Mouse (Mus musculus) MEL (cell line): Measurements from ENCODE around the gene Atxn7l1. TPM values are rescaled to one million over a fixed set of nuclear protein-coding genes. Genes with fewer than 3 reads are reported as not detected.

Experiments used
- DNase-seq: peaks from one replicate; pipeline ENCODE4 v3.0.0; 2011; ENCODE audit warnings: low read depth, low spot score
- H3K27ac ChIP-seq: 2 replicates; pipeline ENCODE4 v1.5.1; 2012; ENCODE audit warnings: low read depth, mild to moderate bottlenecking, control low read depth, low read length, moderate library complexity; ENCODE audit not compliant: control insufficient read depth
- H3K27me3 ChIP-seq, 2 experiments: fragments of 150-350 bp in 1 of 2; sonication (generic) in 1 of 2; 2 replicates each; pipeline ENCODE4 v1.6.1; 2012; ENCODE audit warnings: low read length in 2 of 2, mild to moderate bottlenecking in 2 of 2, improper control_type of control experiment in 1 of 2, moderate library complexity in 1 of 2; ENCODE audit not compliant: insufficient read depth in 2 of 2, control insufficient read depth in 1 of 2
- H3K36me3 ChIP-seq, 2 experiments: 2 replicates each; pipeline ENCODE4 v1.6.1; 2012 to 2014; ENCODE audit warnings: low read length in 2 of 2, improper control_type of control experiment in 1 of 2, inconsistent platforms in 1 of 2, mild to moderate bottlenecking in 1 of 2; ENCODE audit not compliant: insufficient read depth in 2 of 2, control insufficient read depth in 1 of 2
- H3K4me1 ChIP-seq, 2 experiments: fragments of 150-350 bp in 1 of 2; sonication (generic) in 1 of 2; 2 replicates each; pipeline ENCODE4 v1.6.1; 2012; ENCODE audit warnings: low read length in 2 of 2, improper control_type of control experiment in 1 of 2, mild to moderate bottlenecking in 1 of 2; ENCODE audit not compliant: insufficient read depth in 2 of 2, control insufficient read depth in 1 of 2
- H3K4me3 ChIP-seq, 2 experiments: fragments of 150-350 bp in 1 of 2; sonication (generic) in 1 of 2; 2 replicates each; pipeline ENCODE4 v1.5.1; 2012; ENCODE audit warnings: low read depth in 2 of 2, low read length in 2 of 2, mild to moderate bottlenecking in 2 of 2, moderate library complexity in 2 of 2, control low read depth in 1 of 2, improper control_type of control experiment in 1 of 2; ENCODE audit not compliant: control insufficient read depth in 1 of 2, insufficient read depth in 1 of 2
- H3K79me2 ChIP-seq: 2 replicates; pipeline ENCODE4 v1.6.1; 2012; ENCODE audit warnings: mild to moderate bottlenecking, low read length, moderate library complexity; ENCODE audit not compliant: control insufficient read depth, poor library complexity, insufficient read depth
- H3K9ac ChIP-seq: 2 replicates; pipeline ENCODE4 v1.6.1; 2012; ENCODE audit warnings: low read depth, mild to moderate bottlenecking, control low read depth, low read length, moderate library complexity; ENCODE audit not compliant: control insufficient read depth, poor library complexity, severe bottlenecking
- H3K9me3 ChIP-seq: fragments of 150-350 bp; sonication (generic); replicated peaks from 2 replicates; pipeline ENCODE4 v1.6.1; 2012; ENCODE audit warnings: mild to moderate bottlenecking, low read length, improper control_type of control experiment, moderate library complexity; ENCODE audit not compliant: insufficient read depth
- CHD1 ChIP-seq: IDR thresholded peaks from 2 replicates; pipeline ENCODE4 v1.6.1; 2012; ENCODE audit warnings: low read depth, mild to moderate bottlenecking, inconsistent platforms, low read length, improper control_type of control experiment
- CHD2 ChIP-seq: IDR thresholded peaks from 2 replicates; pipeline ENCODE4 v1.6.1; 2011; ENCODE audit warnings: low read length, improper control_type of control experiment
- CTCF ChIP-seq, 3 experiments: IDR thresholded peaks in 2 of 3; conservative IDR thresholded peaks in 1 of 3; 2 replicates each; pipeline ENCODE4 v1.5.1; 2011 to 2012; ENCODE audit warnings: low read length in 3 of 3, low read depth in 2 of 3, mild to moderate bottlenecking in 2 of 3, improper control_type of control experiment in 1 of 3, inconsistent platforms in 1 of 3, mixed read lengths in 1 of 3, moderate library complexity in 1 of 3; ENCODE audit not compliant: control insufficient read depth in 1 of 3, insufficient read depth in 1 of 3, poor library complexity in 1 of 3, severe bottlenecking in 1 of 3
- E2F4 ChIP-seq: IDR thresholded peaks from 2 replicates; pipeline ENCODE4 v1.6.1; 2011; ENCODE audit warnings: low read depth, low read length, improper control_type of control experiment, borderline replicate concordance
- ELF1 ChIP-seq: IDR thresholded peaks from 2 replicates; pipeline ENCODE4 v1.6.1; 2014; ENCODE audit warnings: low read depth, mild to moderate bottlenecking, inconsistent platforms, low read length, improper control_type of control experiment, moderate library complexity
- EP300 ChIP-seq, 2 experiments: IDR thresholded peaks; 2 replicates each; pipeline ENCODE4 v1.6.1; 2011; ENCODE audit warnings: improper control_type of control experiment in 2 of 2, low read length in 2 of 2, low read depth in 1 of 2, mild to moderate bottlenecking in 1 of 2
- ETS1 ChIP-seq: IDR thresholded peaks from 2 replicates; pipeline ENCODE4 v1.6.1; 2012; ENCODE audit warnings: low read depth, mild to moderate bottlenecking, inconsistent platforms, low read length, improper control_type of control experiment, moderate library complexity
- GABPA ChIP-seq: IDR thresholded peaks from 2 replicates; pipeline ENCODE4 v1.6.1; 2012; ENCODE audit warnings: low read depth, mild to moderate bottlenecking, inconsistent platforms, low read length, improper control_type of control experiment, moderate library complexity
- GATA1 ChIP-seq: IDR thresholded peaks from 2 replicates; pipeline ENCODE4 v1.6.1; 2011; ENCODE audit warnings: low read depth, low read length, improper control_type of control experiment
- HCFC1 ChIP-seq: IDR thresholded peaks from 2 replicates; pipeline ENCODE4 v1.6.1; 2012; ENCODE audit warnings: low read depth, mild to moderate bottlenecking, inconsistent platforms, low read length, improper control_type of control experiment, moderate library complexity
- JUND ChIP-seq: IDR thresholded peaks from 2 replicates; pipeline ENCODE4 v1.6.1; 2011; ENCODE audit warnings: low read depth, mild to moderate bottlenecking, improper control_type of control experiment, low read length
- KAT2A ChIP-seq: conservative IDR thresholded peaks from 2 replicates; pipeline ENCODE4 v1.6.1; 2012; ENCODE audit warnings: low read depth, low read length, improper control_type of control experiment, inconsistent platforms
- MAFK ChIP-seq: IDR thresholded peaks from 2 replicates; pipeline ENCODE4 v1.6.1; 2011; ENCODE audit warnings: low read depth, mild to moderate bottlenecking, low read length, improper control_type of control experiment, borderline replicate concordance
- MAX ChIP-seq: IDR thresholded peaks from 2 replicates; pipeline ENCODE4 v1.6.1; 2011; ENCODE audit warnings: low read length, improper control_type of control experiment
- MAZ ChIP-seq: IDR thresholded peaks from 2 replicates; pipeline ENCODE4 v1.6.1; 2012; ENCODE audit warnings: low read depth, mild to moderate bottlenecking, inconsistent platforms, low read length, improper control_type of control experiment
- MEF2A ChIP-seq: IDR thresholded peaks from 2 replicates; pipeline ENCODE4 v1.6.1; 2014; ENCODE audit warnings: low read depth, mild to moderate bottlenecking, inconsistent platforms, low read length, improper control_type of control experiment; ENCODE audit not compliant: poor library complexity, insufficient replicate concordance, severe bottlenecking; ENCODE audit errors: extremely low read depth
- MXI1 ChIP-seq: IDR thresholded peaks from 2 replicates; pipeline ENCODE4 v1.6.1; 2011; ENCODE audit warnings: mild to moderate bottlenecking, low read depth, low read length, improper control_type of control experiment
- MYB ChIP-seq: IDR thresholded peaks from 2 replicates; pipeline ENCODE4 v1.6.1; 2011; ENCODE audit warnings: mild to moderate bottlenecking, low read depth, low read length, improper control_type of control experiment
- MYC ChIP-seq: IDR thresholded peaks from 2 replicates; pipeline ENCODE4 v1.6.1; 2011; ENCODE audit warnings: low read depth, mild to moderate bottlenecking, low read length, improper control_type of control experiment, moderate library complexity
- NELFE ChIP-seq: IDR thresholded peaks from 2 replicates; pipeline ENCODE4 v1.6.1; 2011; ENCODE audit warnings: low read depth, low read length, improper control_type of control experiment
- NRF1 ChIP-seq: IDR thresholded peaks from 2 replicates; pipeline ENCODE4 v1.6.1; 2014; ENCODE audit warnings: low read depth, mild to moderate bottlenecking, inconsistent platforms, low read length, improper control_type of control experiment, moderate library complexity; ENCODE audit not compliant: poor library complexity, insufficient read depth, severe bottlenecking
- POLR2A ChIP-seq, 2 experiments: IDR thresholded peaks; 2 replicates each; pipeline ENCODE4 v1.6.1; 2011 to 2012; ENCODE audit warnings: low read length in 2 of 2, mild to moderate bottlenecking in 2 of 2, control low read depth in 1 of 2, improper control_type of control experiment in 1 of 2, low read depth in 1 of 2, moderate library complexity in 1 of 2; ENCODE audit not compliant: control insufficient read depth in 1 of 2, insufficient read depth in 1 of 2, poor library complexity in 1 of 2
- POLR2AphosphoS2 ChIP-seq: IDR thresholded peaks from 2 replicates; pipeline ENCODE4 v1.6.1; 2011; ENCODE audit warnings: low read length, improper control_type of control experiment
- POLR2AphosphoS5 ChIP-seq: IDR thresholded peaks from 2 replicates; pipeline ENCODE4 v1.6.1; 2012; ENCODE audit warnings: low read depth, borderline replicate concordance, mild to moderate bottlenecking, inconsistent platforms, low read length, moderate library complexity, mixed read lengths
- RAD21 ChIP-seq: IDR thresholded peaks from 2 replicates; pipeline ENCODE4 v1.6.1; 2011; ENCODE audit warnings: mild to moderate bottlenecking, low read depth, low read length, improper control_type of control experiment
- RCOR1 ChIP-seq: IDR thresholded peaks from 2 replicates; pipeline ENCODE4 v1.6.1; 2012; ENCODE audit warnings: low read depth, mild to moderate bottlenecking, inconsistent platforms, low read length, improper control_type of control experiment
- SIN3A ChIP-seq: IDR thresholded peaks from 2 replicates; pipeline ENCODE4 v1.6.1; 2012; ENCODE audit warnings: low read length, improper control_type of control experiment, inconsistent platforms
- SMC3 ChIP-seq: IDR thresholded peaks from 2 replicates; pipeline ENCODE4 v1.6.1; 2011; ENCODE audit warnings: low read depth, low read length, improper control_type of control experiment
- TAL1 ChIP-seq: IDR thresholded peaks from 2 replicates; pipeline ENCODE4 v1.6.1; 2012; ENCODE audit warnings: mild to moderate bottlenecking, inconsistent platforms, low read length, moderate library complexity, mixed read lengths
- TBP ChIP-seq: IDR thresholded peaks from 2 replicates; pipeline ENCODE4 v1.8.0; 2011; ENCODE audit warnings: low read depth, low read length, improper control_type of control experiment
- TCF12 ChIP-seq: IDR thresholded peaks from 2 replicates; pipeline ENCODE4 v1.6.1; 2014; ENCODE audit warnings: low read depth, mild to moderate bottlenecking, inconsistent platforms, low read length, improper control_type of control experiment, moderate library complexity
- UBTF ChIP-seq: IDR thresholded peaks from 2 replicates; pipeline ENCODE4 v1.6.1; 2012; ENCODE audit warnings: low read depth, mild to moderate bottlenecking, inconsistent platforms, low read length, improper control_type of control experiment, moderate library complexity, borderline replicate concordance; ENCODE audit not compliant: insufficient read depth
- USF1 ChIP-seq: IDR thresholded peaks from 2 replicates; pipeline ENCODE4 v1.6.1; 2014; ENCODE audit warnings: low read depth, mild to moderate bottlenecking, inconsistent platforms, low read length, improper control_type of control experiment, moderate library complexity
- USF2 ChIP-seq, 2 experiments: IDR thresholded peaks; 2 replicates each; pipeline ENCODE4 v1.6.1; 2011 to 2012; ENCODE audit warnings: improper control_type of control experiment in 2 of 2, low read length in 2 of 2, borderline replicate concordance in 1 of 2, inconsistent platforms in 1 of 2, low read depth in 1 of 2, mild to moderate bottlenecking in 1 of 2; ENCODE audit not compliant: insufficient read depth in 1 of 2
- ZC3H11A ChIP-seq: IDR thresholded peaks from 2 replicates; pipeline ENCODE4 v1.6.1; 2012; ENCODE audit warnings: low read depth, mild to moderate bottlenecking, inconsistent platforms, low read length, improper control_type of control experiment
- ZKSCAN1 ChIP-seq: IDR thresholded peaks from 2 replicates; pipeline ENCODE4 v1.6.1; 2012; ENCODE audit warnings: low read depth, mild to moderate bottlenecking, inconsistent platforms, low read length, improper control_type of control experiment, moderate library complexity
- ZMIZ1 ChIP-seq: IDR thresholded peaks from 2 replicates; pipeline ENCODE4 v1.6.1; 2012; ENCODE audit warnings: low read depth, mild to moderate bottlenecking, inconsistent platforms, low read length, improper control_type of control experiment, moderate library complexity
- ZNF384 ChIP-seq: IDR thresholded peaks from 2 replicates; pipeline ENCODE4 v1.6.1; 2012; ENCODE audit warnings: low read depth, mild to moderate bottlenecking, inconsistent platforms, low read length, improper control_type of control experiment
- polyA plus RNA-seq, 2 experiments: library from polyadenylated mRNA; stranded (reverse) in 1 of 2; unstranded in 1 of 2; fragments of >175 nt in 1 of 2; fragments of >200 nt in 1 of 2; gene quantifications; 2 replicates each; pipeline versions ENCODE4 v1.2.1 to v1.2.4; 2012; ENCODE audit warnings: low replicate concordance in 2 of 2, low read depth in 1 of 2; ENCODE audit not compliant: insufficient read length in 2 of 2, insufficient read depth in 1 of 2, missing spikeins in 1 of 2
- total RNA-seq: library from RNA; depleted of rRNA; stranded (reverse); fragments of 300-350 nt; gene quantifications from 2 replicates; pipeline ENCODE4 v1.2.3, GENCODE M21; 2012

Atxn7l1 gene
- total and polyA plus RNA-seq, 3 experiments: 11.6 to 50.3 TPM; not detected in 1

- Histone ChIP-seq H3K9me3 (no peaks in the 10 kb centered on the region), H3K36me3 (peaks cover 0 to 20% of the 10 kb centered on the region in 2 experiments; a peak in 2 of 4 replicates), H3K27me3 (no peaks in the 10 kb centered on the region), H3K4me1 (peaks cover 5 to 36% of the 10 kb centered on the region in 2 experiments), H3K9ac (no peak overlapping the region), H3K27ac (peak overlapping the region; percentile 19; the same call in 1 of the 2 replicates), H3K79me2 (no peaks in the 10 kb centered on the region), H3K4me3 (no peak overlapping the region)
- peak; percentile 56 for DNase-seq
- TF ChIP-seq POLR2AphosphoS5: no peak
- TF ChIP-seq CHD2: no peak
- no peak for TF ChIP-seq HCFC1
- no peak for TF ChIP-seq CHD1
- TF ChIP-seq NRF1: no peak
- TF ChIP-seq KAT2A: no peak
- no peak for TF ChIP-seq SMC3
- TF ChIP-seq UBTF: no peak
- peak; percentile 79; the same call in 1 of the 2 replicates for TF ChIP-seq MXI1
- TF ChIP-seq ETS1: peak; percentile 76
- no peak for TF ChIP-seq POLR2A (IDR thresholded peaks at IDR 0.05; ENCODE audit: control insufficient read depth in 1 of 2, insufficient read depth in 1 of 2, low read depth in 1 of 2, low read length in 2 of 2, poor library complexity in 1 of 2)
- no peak for TF ChIP-seq CTCF (IDR thresholded peaks at IDR 0.05 in 2 of 3, conservative IDR thresholded peaks at IDR 0.05 in 1 of 3; ENCODE audit: control insufficient read depth in 1 of 3, insufficient read depth in 1 of 3, low read depth in 2 of 3, low read length in 3 of 3, poor library complexity in 1 of 3, severe bottlenecking in 1 of 3)
- no peak for TF ChIP-seq RAD21
- peak; percentile 76 for TF ChIP-seq MAX
- TF ChIP-seq ZC3H11A: no peak
- TF ChIP-seq SIN3A: peak; percentile 78
- TF ChIP-seq POLR2AphosphoS2: no peak
- TF ChIP-seq TAL1: peak; percentile 63
- 0 out of 4 replicates have a peak, but pooled peaks of 1 of the 2 experiments have one; percentile 9 for TF ChIP-seq USF2 (IDR thresholded peaks at IDR 0.05; ENCODE audit: borderline replicate concordance in 1 of 2, insufficient read depth in 1 of 2, low read depth in 1 of 2, low read length in 2 of 2)
- TF ChIP-seq ZMIZ1: no peak
- TF ChIP-seq MYB: no peak
- no peak for TF ChIP-seq E2F4
- peak; percentile 85 for TF ChIP-seq RCOR1
- 0 out of 2 replicates have a peak, but pooled peaks have one; percentile 34 for TF ChIP-seq MYC
- TF ChIP-seq JUND: no peak
- TF ChIP-seq MAFK: no peak; the same call in 1 of the 2 replicates
- TF ChIP-seq USF1: peak; percentile 62
- no peak for TF ChIP-seq ZNF384
- TF ChIP-seq GATA1: peak; percentile 68; the same call in 1 of the 2 replicates
- TF ChIP-seq ELF1: no peak
- 0 out of 2 replicates have a peak, but pooled peaks have one; percentile 23 for TF ChIP-seq MEF2A
- peak; percentile 84 for TF ChIP-seq TCF12
- TF ChIP-seq NELFE: no peak
- TF ChIP-seq ZKSCAN1: no peak
- no peak for TF ChIP-seq TBP
- TF ChIP-seq MAZ: no peak
- TF ChIP-seq GABPA: no peak
- TF ChIP-seq EP300 (IDR thresholded peaks at IDR 0.05; ENCODE audit: low read depth in 1 of 2, low read length in 2 of 2): peak; percentile 82 to 85
Observed at GRCm38 (mm10) chr12:33308668-33309067, 161.2 kb downstream of the Atxn7l1 start.
